Mouse (Mus musculus) forebrain, embryonic 10.5 days (tissue): ENCODE measurements around the gene Nudt17. TPM values are rescaled to one million over a fixed set of nuclear protein-coding genes. Genes with fewer than 3 reads are reported as not detected.

Source experiments
- DNase-seq: peaks from one replicate; pipeline ENCODE4 v3.0.0-alpha.2; 2017; ENCODE audit warnings: low spot score; ENCODE audit errors: extremely low spot score
- H3K27ac ChIP-seq: fragments of 300-500 bp; sonication (generic); 2 replicates; pipeline ENCODE4 v1.5.1; 2016; ENCODE audit warnings: mild to moderate bottlenecking
- H3K27me3 ChIP-seq: fragments of 300-500 bp; sonication (generic); 2 replicates; pipeline ENCODE4 v1.6.1; 2016; ENCODE audit warnings: mild to moderate bottlenecking; ENCODE audit not compliant: poor library complexity, severe bottlenecking
- H3K36me3 ChIP-seq: fragments of 300-500 bp; sonication (generic); replicated peaks from 2 replicates; pipeline ENCODE4 v1.6.1; 2016; ENCODE audit warnings: mild to moderate bottlenecking, moderate library complexity
- H3K4me1 ChIP-seq: fragments of 300-500 bp; sonication (generic); 2 replicates; pipeline ENCODE4 v1.6.1; 2016
- H3K4me3 ChIP-seq: fragments of 300-500 bp; sonication (generic); 2 replicates; pipeline ENCODE4 v1.5.1; 2016; ENCODE audit warnings: mild to moderate bottlenecking, moderate library complexity
- H3K9me3 ChIP-seq: fragments of 300-500 bp; sonication (generic); 2 replicates; pipeline ENCODE4 v1.6.1; 2016; ENCODE audit warnings: mild to moderate bottlenecking, moderate library complexity
- WGBS: fragments of 180-500 bp; shearing (Covaris S2); methylation state at CpG from one replicate; pipeline ENCODE4 v1.1.7; 2016; 5-methylcytosine and 5-hydroxymethylcytosine counted together
- polyA plus RNA-seq: library from polyadenylated mRNA; unstranded; fragments of >200 nt; fragmentation: Nextera tagmentation; extraction: Ambion mirVana; gene quantifications from 2 replicates; pipeline ENCODE4 v1.2.1, GENCODE M21; 2016

Nudt17 gene
- polyA plus RNA-seq, 1 experiment from 2014 or later: 13.7 TPM

GRCm38 (mm10) chr3:96728634-96729402 lies 20.5 kb upstream of the Nudt17 start:
- DNase-seq: no peak
- no peaks in the 10 kb centered on the region for H3K27me3 ChIP-seq
- H3K4me3 ChIP-seq: peak overlapping the region; percentile 72
- peaks cover 18% of the 10 kb centered on the region for H3K36me3 ChIP-seq
- H3K27ac ChIP-seq: peak overlapping the region; percentile 94; the same call in 1 of the 2 replicates
- H3K4me1 ChIP-seq: peaks cover 36% of the 10 kb centered on the region
- no peaks in the 10 kb centered on the region for H3K9me3 ChIP-seq
- WGBS: 59% methylated on average over 7 of the region's 7 CpGs

DNA sequence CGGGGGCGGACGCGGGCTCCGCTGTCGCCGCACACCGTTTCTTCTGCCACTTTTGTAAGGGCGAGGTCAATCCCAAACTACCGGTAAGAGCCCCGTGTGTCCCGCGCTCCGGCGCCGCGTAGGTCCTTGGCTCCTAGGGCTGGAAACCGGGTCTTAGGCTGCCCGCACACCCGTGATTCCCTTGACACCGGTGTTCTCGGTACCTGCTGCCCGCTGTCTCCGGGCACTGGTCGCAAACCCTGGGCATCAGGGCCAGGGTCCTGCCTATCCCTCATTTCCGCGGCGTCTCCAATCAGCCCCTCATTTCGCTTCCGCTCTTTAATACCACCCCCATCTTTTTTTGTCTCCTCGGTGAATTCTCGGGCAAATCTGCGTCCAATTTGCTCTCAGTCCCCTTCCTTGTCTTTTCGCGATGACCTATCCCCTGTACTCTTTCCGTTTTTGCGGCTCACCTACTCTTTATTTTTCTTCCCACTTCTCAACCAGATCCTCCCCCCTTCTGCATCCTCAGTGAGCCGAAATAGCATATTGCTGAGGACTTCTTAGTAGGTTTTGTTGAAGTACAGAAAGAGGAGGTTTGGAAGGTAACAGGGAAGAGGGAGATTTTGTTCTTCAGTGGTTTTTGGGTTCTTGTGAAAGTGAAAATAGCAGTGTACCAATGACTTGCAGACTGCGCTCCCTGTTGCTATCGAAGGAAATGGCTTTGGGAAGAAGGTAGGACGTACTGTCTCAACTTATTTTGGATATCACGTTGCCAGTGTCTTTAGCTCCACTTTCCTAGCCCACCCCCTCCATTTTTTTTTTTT lies 19.7 kb upstream of the Nudt17 start:
- peaks cover 26% of the 10 kb centered on the region for H3K36me3 ChIP-seq
- H3K4me1 ChIP-seq: peaks cover 36% of the 10 kb centered on the region
- under 1% methylated on average over 42 of the region's 42 CpGs for WGBS
- peak overlapping the region; percentile 72 for H3K4me3 ChIP-seq
- no peak for DNase-seq
- H3K27me3 ChIP-seq: no peaks in the 10 kb centered on the region
- peak overlapping the region; percentile 94 for H3K27ac ChIP-seq
- H3K9me3 ChIP-seq: no peaks in the 10 kb centered on the region

DNA sequence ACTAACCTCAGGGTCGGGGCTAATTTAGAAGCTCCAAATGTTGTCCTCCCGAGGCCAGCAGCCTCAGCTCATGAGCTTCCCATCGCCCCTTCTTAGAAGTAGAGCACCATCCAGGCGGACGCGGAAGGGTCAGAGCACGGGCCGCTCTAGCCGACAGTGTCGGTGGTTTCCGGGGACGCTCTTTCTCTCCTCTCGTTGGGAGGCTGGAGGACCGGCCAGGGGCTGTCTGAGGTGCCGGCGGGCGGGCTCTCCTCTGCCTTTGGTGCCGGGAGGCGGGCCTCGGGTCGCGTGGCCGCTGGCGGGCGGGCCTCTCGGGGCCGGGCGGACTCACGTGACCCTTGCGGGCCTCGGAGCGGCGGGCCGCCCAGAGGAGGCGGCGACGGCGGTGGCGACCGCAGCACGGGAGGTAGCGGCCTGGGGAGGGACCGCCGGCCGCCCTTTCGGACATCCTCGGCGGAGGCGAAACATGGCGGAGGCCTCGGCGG lies 19.0 kb upstream of the Nudt17 start, which contains the start of the genes Polr3c and Rnf115:
Polr3c (minus strand) TSS at position 286 of the 485 bp plus-strand sequence.
Rnf115 (plus strand) TSS at position 322 of the 485 bp plus-strand sequence.
- Histone ChIP-seq H3K9me3 (no peaks in the 10 kb centered on the region), H3K4me3 (peak within 1 kb of the TSS; percentile 72), H3K4me1 (peaks cover 36% of the 10 kb centered on the region), H3K36me3 (peaks cover 30% of the 10 kb centered on the region), H3K27ac (peak within 1 kb of the TSS; percentile 94), H3K27me3 (no peaks in the 10 kb centered on the region)
- DNase-seq: peak; percentile 94
- under 1% methylated on average over 52 of the region's 52 CpGs for WGBS

- Histone ChIP-seq H3K9me3 (no peaks in the 10 kb centered on the region), H3K27me3 (no peaks in the 10 kb centered on the region), H3K36me3 (peaks cover 90% of the 10 kb centered on the region), H3K27ac (no peak overlapping the region), H3K4me3 (no peak overlapping the region), H3K4me1 (peaks cover 11% of the 10 kb centered on the region)
- 38% methylated on average over 14 of the region's 14 CpGs for WGBS
- no peak for DNase-seq
Measured at GRCm38 (mm10) chr3:96719173-96719572, 10.8 kb upstream of the Nudt17 start.

DNA sequence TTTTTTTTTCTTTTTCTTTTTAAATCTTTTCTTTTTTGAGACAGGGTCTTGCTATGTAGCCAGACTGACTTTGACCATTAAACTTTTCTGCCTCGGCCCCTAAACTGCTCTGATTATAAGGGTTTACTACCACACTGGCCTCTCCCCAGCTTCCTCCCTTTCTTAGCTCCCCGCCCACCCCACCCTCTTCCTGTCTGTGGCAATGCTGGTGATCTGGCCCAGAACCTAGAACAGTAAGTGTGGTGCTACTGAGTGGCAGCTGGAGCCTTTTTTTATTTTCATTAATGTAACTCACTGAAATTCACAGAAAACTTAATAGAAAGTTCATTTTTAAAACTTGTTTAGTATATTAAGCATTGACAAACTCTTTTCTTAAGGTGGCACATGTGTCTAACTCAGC lies 7.5 kb upstream of the Nudt17 start:
- Histone ChIP-seq H3K36me3 (peaks cover 90% of the 10 kb centered on the region), H3K4me1 (peaks cover 11% of the 10 kb centered on the region), H3K27ac (no peak overlapping the region), H3K9me3 (no peaks in the 10 kb centered on the region), H3K27me3 (no peaks in the 10 kb centered on the region), H3K4me3 (no peak overlapping the region)
- WGBS: 89% methylated on average over 2 of the region's 2 CpGs
- DNase-seq: no peak

DNA sequence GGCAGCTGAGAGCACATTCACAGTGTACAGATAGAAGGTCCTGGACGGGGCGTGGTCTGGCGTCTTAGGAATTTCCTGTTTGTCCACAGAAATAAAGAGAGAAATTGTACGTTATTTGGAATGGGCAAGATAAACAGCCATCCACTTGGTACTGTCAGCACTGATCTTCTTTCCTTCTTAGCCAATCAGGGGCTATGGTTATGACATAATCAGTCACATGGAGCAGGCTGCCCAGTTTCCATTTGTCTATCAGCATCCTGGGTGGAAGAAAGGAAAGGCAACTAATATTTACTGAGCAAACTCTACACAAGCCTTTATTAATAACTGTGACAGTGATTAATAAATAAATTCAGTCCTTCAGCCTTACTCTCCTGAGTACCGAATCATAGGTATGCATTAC lies 5.9 kb upstream of the Nudt17 start:
- no peak overlapping the region for H3K27ac ChIP-seq
- peaks cover 4% of the 10 kb centered on the region for H3K4me1 ChIP-seq
- peaks cover 94% of the 10 kb centered on the region for H3K36me3 ChIP-seq
- 87% methylated on average over 5 of the region's 5 CpGs for WGBS
- no peak overlapping the region for H3K4me3 ChIP-seq
- DNase-seq: no peak
- no peaks in the 10 kb centered on the region for H3K27me3 ChIP-seq
- H3K9me3 ChIP-seq: no peaks in the 10 kb centered on the region

DNA sequence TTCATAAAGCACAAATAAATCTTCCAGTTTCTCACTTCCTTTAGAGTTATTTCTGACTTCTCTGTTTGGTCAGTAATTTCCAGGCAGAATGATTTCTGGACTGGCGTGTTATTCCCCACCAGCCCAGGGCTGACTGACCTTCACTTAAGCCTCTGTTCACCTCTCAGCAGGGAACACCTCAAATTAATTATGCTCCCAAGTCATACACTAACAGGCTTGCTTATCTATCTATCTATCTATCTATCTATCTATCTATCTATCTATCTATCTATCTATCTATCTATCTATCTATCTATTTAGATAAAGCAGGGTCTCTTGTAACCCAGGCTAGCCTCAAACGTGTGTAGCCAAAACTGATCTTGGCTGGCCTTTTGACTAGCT lies 312 bp upstream of the Nudt17 start:
- Histone ChIP-seq H3K27ac (no peak overlapping the region), H3K27me3 (peaks cover 16% of the 10 kb centered on the region), H3K9me3 (no peaks in the 10 kb centered on the region), H3K4me1 (peaks cover 12% of the 10 kb centered on the region), H3K4me3 (peak overlapping the region; percentile 62), H3K36me3 (peaks cover 68% of the 10 kb centered on the region)
- no peak for DNase-seq
- WGBS: 55% methylated on average over 2 of the region's 2 CpGs

- Histone ChIP-seq H3K27me3 (peaks cover 16% of the 10 kb centered on the region), H3K4me3 (no peak overlapping the region), H3K27ac (no peak overlapping the region), H3K9me3 (no peaks in the 10 kb centered on the region), H3K36me3 (peaks cover 67% of the 10 kb centered on the region), H3K4me1 (peaks cover 12% of the 10 kb centered on the region)
- no peak for DNase-seq
- 81% methylated on average over 7 of the region's 7 CpGs for WGBS
Measured at GRCm38 (mm10) chr3:96706984-96707383, 1.4 kb downstream of the Nudt17 start.

DNA sequence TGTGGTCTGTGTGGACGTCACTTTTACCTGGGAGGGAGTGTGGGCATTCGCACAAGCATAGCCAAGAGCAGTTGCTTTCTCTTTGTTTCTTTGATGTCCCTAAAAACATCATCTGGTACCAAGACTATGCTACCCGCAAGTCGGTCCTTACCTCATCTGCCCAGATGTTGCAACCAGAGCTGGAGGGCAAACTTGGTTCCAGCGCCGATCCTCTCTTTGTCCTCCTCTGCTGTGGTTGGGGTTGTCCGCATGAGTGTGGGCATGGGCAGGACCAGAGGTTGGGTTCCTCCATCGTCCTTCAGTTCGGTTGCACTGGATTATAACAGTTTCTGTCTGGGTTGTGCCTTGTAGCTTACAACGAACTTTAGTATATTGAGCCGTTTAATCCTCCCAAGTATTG lies 2.1 kb downstream of the Nudt17 start:
- H3K4me1 ChIP-seq: peaks cover 12% of the 10 kb centered on the region
- 93% methylated on average over 11 of the region's 11 CpGs for WGBS
- H3K9me3 ChIP-seq: no peaks in the 10 kb centered on the region
- H3K4me3 ChIP-seq: no peak overlapping the region
- no peak for DNase-seq
- H3K27me3 ChIP-seq: peaks cover 16% of the 10 kb centered on the region
- peaks cover 67% of the 10 kb centered on the region for H3K36me3 ChIP-seq
- no peak overlapping the region for H3K27ac ChIP-seq

- Histone ChIP-seq H3K27ac (no peak overlapping the region), H3K9me3 (no peaks in the 10 kb centered on the region), H3K4me3 (no peak overlapping the region), H3K27me3 (peaks cover 16% of the 10 kb centered on the region), H3K4me1 (peaks cover 18% of the 10 kb centered on the region), H3K36me3 (peaks cover 67% of the 10 kb centered on the region)
- no peak for DNase-seq
- 75% methylated on average over 11 of the region's 11 CpGs for WGBS
Measured at GRCm38 (mm10) chr3:96704778-96705177, 3.6 kb downstream of the Nudt17 start.

DNA sequence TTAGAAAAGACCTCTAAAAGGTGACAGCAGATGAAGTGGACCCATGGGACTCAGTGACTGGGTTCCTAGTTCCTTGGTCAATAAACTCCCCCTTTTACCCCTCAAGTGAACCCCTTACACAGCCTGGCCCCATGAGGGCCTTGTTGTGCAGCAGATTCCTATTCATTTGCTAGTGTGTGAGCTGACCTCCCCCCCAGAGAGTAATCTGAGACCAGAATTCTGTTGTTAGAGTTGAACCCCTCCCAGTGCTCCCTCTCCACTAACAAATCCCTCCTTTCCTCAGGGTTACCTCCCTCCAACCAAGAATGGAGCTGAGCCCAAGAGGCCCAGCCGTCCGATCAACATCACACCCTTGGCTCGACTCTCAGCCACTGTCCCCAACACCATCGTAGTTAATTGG lies 7.4 kb downstream of the Nudt17 start:
- no peaks in the 10 kb centered on the region for H3K27me3 ChIP-seq
- peaks cover 39% of the 10 kb centered on the region for H3K4me1 ChIP-seq
- H3K36me3 ChIP-seq: peaks cover 66% of the 10 kb centered on the region
- H3K4me3 ChIP-seq: no peak overlapping the region
- no peak for DNase-seq
- WGBS: 94% methylated on average over 4 of the region's 4 CpGs
- no peak overlapping the region for H3K27ac ChIP-seq
- H3K9me3 ChIP-seq: no peaks in the 10 kb centered on the region

GRCm38 (mm10) chr3:96700376-96700775 lies 8.0 kb downstream of the Nudt17 start:
- DNase-seq: no peak
- H3K27ac ChIP-seq: no peak overlapping the region
- peaks cover 46% of the 10 kb centered on the region for H3K4me1 ChIP-seq
- no peak overlapping the region for H3K4me3 ChIP-seq
- no peaks in the 10 kb centered on the region for H3K27me3 ChIP-seq
- H3K36me3 ChIP-seq: peaks cover 60% of the 10 kb centered on the region
- WGBS: 56% methylated on average over 7 of the region's 7 CpGs
- no peaks in the 10 kb centered on the region for H3K9me3 ChIP-seq
